Mouse (Mus musculus): Measurements from ENCODE around the gene Alpk1. TPM values are rescaled to one million over a fixed set of nuclear protein-coding genes. Genes with fewer than 3 reads are reported as not detected.
A peak's percentile ranks its signal among the peaks of the same experiment; 100 is the strongest.

The Alpk1 gene
- polyA plus RNA-seq, 1 experiment from 2014 or later = 0.74 TPM

DNA sequence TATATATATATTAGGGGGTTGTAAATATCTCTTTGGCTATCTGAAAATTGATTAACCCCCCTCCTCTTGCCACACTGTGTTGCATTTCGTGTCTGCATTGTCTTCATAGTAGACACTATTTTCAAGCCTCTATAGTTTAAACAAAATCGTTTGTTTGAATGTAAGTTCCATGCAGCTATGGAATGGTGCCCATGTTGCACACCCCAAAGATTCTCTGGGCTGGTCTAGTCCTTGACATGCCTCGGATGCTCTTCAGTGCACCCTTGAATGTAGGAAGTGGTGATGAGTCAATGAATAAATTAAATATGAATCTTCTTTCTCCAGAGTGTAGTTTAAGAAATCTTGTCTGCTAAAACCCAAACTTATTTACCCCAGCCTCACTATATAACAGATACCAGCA, 153.8 kb downstream of the Alpk1 start:
- ATAC-seq (ENCODE audit: insufficient number of reproducible peaks, insufficient read depth, low FRiP score, low TSS enrichment, low read depth) = no peak
- no peak overlapping the region for H3K27ac ChIP-seq
- WGBS = 5% methylated on average over 3 of the region's 3 CpGs
- H3K9me3 ChIP-seq = no peaks in the 10 kb centered on the region
- no peaks in the 10 kb centered on the region for H3K36me3 ChIP-seq
- H3K4me3 ChIP-seq (replicated peaks) = no peak overlapping the region
- peaks cover 83% of the 10 kb centered on the region for H3K27me3 ChIP-seq
- H3K9ac ChIP-seq (replicated peaks) = no peak overlapping the region
- H3K4me1 ChIP-seq (replicated peaks) = peaks cover 10% of the 10 kb centered on the region
- no peak overlapping the region for H3K4me2 ChIP-seq

- Histone ChIP-seq H3K9ac (replicated peaks) (no peak overlapping the region), H3K27ac (no peak overlapping the region), H3K27me3 (peaks cover 76% of the 10 kb centered on the region), H3K36me3 (no peaks in the 10 kb centered on the region), H3K4me1 (replicated peaks) (peaks cover 10% of the 10 kb centered on the region), H3K4me3 (replicated peaks) (peak overlapping the region; percentile 36), H3K9me3 (no peaks in the 10 kb centered on the region), H3K4me2 (peak overlapping the region; percentile 60)
- no peak for ATAC-seq (ENCODE audit: insufficient number of reproducible peaks, insufficient read depth, low FRiP score, low TSS enrichment, low read depth)
- WGBS = under 1% methylated on average over 28 of the region's 28 CpGs
These were observed 154.5 kb downstream of the Alpk1 start for GRCm38 (mm10) chr3:127625701-127626399.

DNA sequence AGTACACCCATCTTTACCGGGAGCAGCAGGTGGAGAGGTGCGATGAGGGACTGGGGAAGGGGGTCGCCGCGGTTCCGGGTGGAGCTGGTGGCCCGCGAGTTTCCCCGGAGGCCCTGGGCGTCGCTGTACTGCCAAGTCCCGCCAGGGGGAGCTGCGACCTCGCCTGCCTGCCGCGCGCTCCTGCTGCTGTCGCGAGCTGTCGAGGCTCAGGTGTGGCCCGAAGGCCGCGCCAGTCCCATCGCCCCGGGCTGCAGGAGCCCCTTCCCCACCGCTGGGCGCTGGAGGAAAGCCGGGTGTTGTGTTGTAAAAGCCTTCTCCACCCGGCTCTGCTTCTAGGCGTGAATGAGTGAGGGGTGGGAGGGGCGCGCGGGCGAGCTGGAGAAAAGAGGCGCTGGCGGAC, 155.0 kb downstream of the Alpk1 start:
- ATAC-seq (ENCODE audit: insufficient number of reproducible peaks, insufficient read depth, low FRiP score, low TSS enrichment, low read depth) = peak; percentile 59; the same call in 1 of the 2 replicates
- no peaks in the 10 kb centered on the region for H3K36me3 ChIP-seq

More for the DNA sequence above, 155.0 kb downstream of the Alpk1 start:
- Histone ChIP-seq H3K9ac (replicated peaks) (no peak overlapping the region), H3K27ac (no peak overlapping the region), H3K27me3 (peaks cover 71% of the 10 kb centered on the region), H3K4me1 (replicated peaks) (peaks cover 10% of the 10 kb centered on the region), H3K4me3 (replicated peaks) (peak overlapping the region; percentile 36), H3K9me3 (no peaks in the 10 kb centered on the region), H3K4me2 (peak overlapping the region; percentile 60)
- under 1% methylated on average over 36 of the region's 36 CpGs for WGBS

Other genes with a start within 250 kb of the Alpk1 start
- 66.2 and 71.0 TPM in 2 replicates for gene Larp7, start 227.2 kb downstream of the Alpk1 start, polyA plus RNA-seq (2016; fragmentation: Nextera tagmentation; extraction: Ambion mirVana)
- 13.0 and 16.0 TPM in 2 replicates for gene Zgrf1, start 227.0 kb downstream of the Alpk1 start, polyA plus RNA-seq (2016; fragmentation: Nextera tagmentation; extraction: Ambion mirVana)
- gene Neurog2, start 147.4 kb downstream of the Alpk1 start, polyA plus RNA-seq (2016; fragmentation: Nextera tagmentation; extraction: Ambion mirVana) = not detected in 2 replicates
- gene Tifa, start 9.3 kb upstream of the Alpk1 start, polyA plus RNA-seq (2016; fragmentation: Nextera tagmentation; extraction: Ambion mirVana) = 1.6 and 2.1 TPM in 2 replicates
- 64.8 and 69.4 TPM in 2 replicates for gene Ap1ar, start 57.0 kb upstream of the Alpk1 start, polyA plus RNA-seq (2016; fragmentation: Nextera tagmentation; extraction: Ambion mirVana)
- 3.6 and 4.5 TPM in 2 replicates for gene Fam241a, start 115.8 kb upstream of the Alpk1 start, polyA plus RNA-seq (2016; fragmentation: Nextera tagmentation; extraction: Ambion mirVana)

Measured in limb, embryonic 12.5 days (tissue).